Mouse (Mus musculus) liver, adult 2 months (tissue): ENCODE measurements around the gene Col6a6.

Source experiments
- CTCF ChIP-seq: fragments of 200-500 bp; IDR thresholded peaks from 2 replicates; pipeline ENCODE4 v1.5.1; 2011; ENCODE audit warnings: low read depth, low read length, control low read depth
- POLR2A ChIP-seq: fragments of 200-500 bp; IDR thresholded peaks from 2 replicates; pipeline ENCODE4 v1.6.1; 2011; ENCODE audit warnings: low read length, control low read depth; ENCODE audit not compliant: insufficient read depth; ENCODE audit errors: extremely low read depth

- TF ChIP-seq POLR2A (no peak), CTCF (no peak)
These were observed 63.3 kb downstream of the Col6a6 start for GRCm38 (mm10) chr9:105764681-105765080.
